Mouse (Mus musculus): ENCODE measurements around the gene Dcun1d5. TPM values are rescaled to one million over a fixed set of nuclear protein-coding genes. Genes with fewer than 3 reads are reported as not detected.

Gene Dcun1d5
- total RNA-seq, 4 experiments from 2014 or later: 55.6 to 70.0 (median 61.3) TPM

Other genes with a start within 250 kb of the Dcun1d5 start
- 10 to 100 TPM; 27.8 to 30.2 (median 28.1) TPM for gene Dync2h1, start 74 bp upstream of the Dcun1d5 start, total RNA-seq (2022)
- gene Mmp13, start 88.0 kb downstream of the Dcun1d5 start, total RNA-seq (2022): not detected
- gene Mmp12, start 159.9 kb downstream of the Dcun1d5 start, total RNA-seq (2022): under 1 TPM in 2 of 4 experiments, not detected in 2; 0.16 to 0.84 TPM
- not detected for gene Mmp1b, start 203.5 kb downstream of the Dcun1d5 start, total RNA-seq (2022)